Mouse (Mus musculus) urinary bladder, adult 2 months (tissue): ENCODE results near the gene Cep68. TPM values are rescaled to one million over a fixed set of nuclear protein-coding genes. Genes with fewer than 3 reads are reported as not detected.
"Not testable (repeated sequence)": the region's sequence is repeated elsewhere in the genome, so short reads cannot be mapped to it uniquely, and the experiment has no call there.

Experiments
- DNase-seq: peaks from one replicate; pipeline ENCODE4 v3.0.0; 2022; ENCODE audit warnings: low spot score
- polyA plus RNA-seq: library from polyadenylated mRNA; depleted of rRNA; stranded (reverse); fragments of >200 nt; gene quantifications from 2 replicates; pipeline ENCODE4 v1.2.3, GENCODE M21; 2012

The Cep68 gene
- polyA plus RNA-seq, 1 experiment: 12.6 TPM

DNA sequence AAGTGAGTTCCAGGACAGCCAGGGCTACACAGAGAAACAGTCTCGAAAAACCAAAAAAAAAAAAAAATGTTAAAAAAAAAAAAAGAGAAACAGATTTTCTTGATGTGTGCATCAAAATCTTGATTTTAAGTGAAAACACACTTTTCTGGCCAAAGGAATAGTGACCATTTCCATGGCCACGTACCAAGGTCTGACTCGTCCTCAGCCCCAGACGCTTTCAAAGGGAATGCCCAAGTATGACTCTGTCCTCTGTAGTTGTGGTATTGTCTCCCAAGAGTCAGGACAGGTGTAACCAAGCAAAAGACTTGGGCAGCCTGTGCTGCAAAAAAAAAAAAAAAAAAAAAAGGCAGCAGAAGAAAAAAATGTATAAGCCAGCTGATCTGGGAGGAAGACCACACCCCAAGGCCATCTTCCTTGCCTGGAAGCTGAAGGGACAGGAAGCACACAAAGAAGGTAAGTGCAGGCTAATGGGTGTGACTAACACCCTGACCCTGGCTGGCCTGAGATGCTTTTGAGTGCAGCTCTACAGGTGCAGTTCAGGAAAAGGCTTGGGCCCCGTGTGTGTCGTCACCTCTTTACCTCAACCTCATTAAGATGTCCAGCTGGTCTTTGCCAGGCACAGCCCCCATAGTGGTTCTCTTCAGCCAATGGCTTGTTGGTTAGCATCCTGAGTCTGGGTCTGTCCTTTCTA, 6.7 kb downstream of the Cep68 start:
- DNase-seq: no peak

DNA sequence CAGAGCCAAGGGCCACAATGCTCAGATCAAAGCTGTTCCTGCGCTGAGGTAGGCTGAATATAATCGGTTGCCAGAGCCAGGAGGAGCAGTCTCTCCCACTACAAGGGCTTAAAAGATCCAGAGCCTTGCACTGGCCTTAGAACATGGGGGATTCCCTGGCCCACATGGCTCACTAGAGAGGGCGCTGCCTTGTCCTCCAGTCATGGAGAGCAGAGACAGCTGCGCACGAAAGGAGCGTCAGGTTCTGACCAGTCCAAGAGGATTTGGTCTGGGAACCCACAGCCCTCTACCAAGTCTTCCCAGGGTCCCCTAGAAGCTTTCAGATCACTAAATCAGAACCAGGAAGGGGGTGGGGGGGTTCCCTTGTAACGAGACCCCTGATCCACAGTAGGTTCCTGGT, 7.9 kb downstream of the Cep68 start:
- DNase-seq: no peak

DNA sequence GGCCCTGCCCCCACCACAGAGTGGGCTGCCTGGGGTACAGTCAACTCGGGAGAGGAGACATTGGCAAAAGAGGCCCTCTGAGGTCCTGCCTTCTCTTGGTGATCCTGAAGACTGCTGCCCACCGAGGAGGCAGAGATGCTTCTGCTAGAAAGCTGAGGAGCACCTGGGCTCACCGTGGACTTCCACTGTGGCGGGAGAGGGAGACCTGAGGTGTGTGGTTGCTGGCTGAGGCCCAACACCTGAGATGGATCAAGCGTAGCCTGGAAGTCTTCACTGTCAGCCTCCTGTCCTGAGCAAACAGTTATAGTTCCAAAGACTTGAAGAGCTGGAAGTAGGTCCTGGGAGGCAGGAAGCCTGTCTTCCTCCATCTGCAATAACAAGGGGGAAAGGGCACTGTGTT, 8.9 kb downstream of the Cep68 start:
- DNase-seq: no peak

DNA sequence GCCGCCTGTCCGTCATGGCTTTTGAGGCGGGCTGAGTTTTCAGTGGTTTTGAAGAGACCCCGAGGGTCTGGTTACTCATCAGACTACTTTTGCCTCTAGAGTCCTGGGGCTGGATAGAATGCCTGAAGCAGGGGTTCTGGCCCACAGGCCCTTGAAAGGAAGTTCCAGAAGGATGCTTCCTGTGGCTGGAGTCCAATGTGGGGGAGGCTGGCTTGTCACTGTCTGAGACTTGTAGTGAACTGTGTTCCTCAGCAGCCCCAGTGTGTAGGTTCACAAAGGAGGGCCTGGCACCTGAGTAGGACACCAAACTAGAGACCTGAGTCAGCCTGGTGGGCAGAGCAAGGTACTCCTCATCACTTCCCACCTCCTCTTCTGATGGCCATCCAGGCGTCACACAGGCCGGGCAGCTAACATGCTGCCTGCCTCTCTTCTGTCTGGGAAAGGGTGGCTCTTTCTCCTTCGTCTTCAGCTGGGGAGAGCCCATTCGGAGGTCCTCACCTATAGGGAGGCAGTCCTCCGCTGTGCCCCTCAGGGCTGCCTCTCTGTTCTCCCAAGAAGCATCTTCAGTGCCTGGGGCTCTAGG, 9.9 kb downstream of the Cep68 start:
- DNase-seq: no peak

DNA sequence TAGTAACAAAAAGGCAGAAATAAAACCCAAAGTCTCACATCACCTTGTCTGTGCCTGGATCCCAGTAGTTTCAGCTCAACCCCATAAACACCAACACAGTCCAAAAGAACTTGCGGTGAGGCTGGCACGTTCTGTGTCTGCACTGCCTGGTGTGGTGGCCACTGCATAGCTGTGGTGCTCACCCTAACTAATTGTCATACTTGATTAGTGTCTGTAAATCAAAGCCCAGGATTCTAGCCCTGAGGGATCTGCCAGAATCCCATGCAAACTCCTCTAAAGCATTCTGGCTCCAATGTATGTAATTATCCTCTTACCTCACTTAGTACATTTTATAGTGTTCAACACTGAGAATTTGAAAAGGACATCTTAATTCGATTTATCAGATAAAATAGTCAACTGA, 11.3 kb downstream of the Cep68 start:
- DNase-seq: no peak

DNA sequence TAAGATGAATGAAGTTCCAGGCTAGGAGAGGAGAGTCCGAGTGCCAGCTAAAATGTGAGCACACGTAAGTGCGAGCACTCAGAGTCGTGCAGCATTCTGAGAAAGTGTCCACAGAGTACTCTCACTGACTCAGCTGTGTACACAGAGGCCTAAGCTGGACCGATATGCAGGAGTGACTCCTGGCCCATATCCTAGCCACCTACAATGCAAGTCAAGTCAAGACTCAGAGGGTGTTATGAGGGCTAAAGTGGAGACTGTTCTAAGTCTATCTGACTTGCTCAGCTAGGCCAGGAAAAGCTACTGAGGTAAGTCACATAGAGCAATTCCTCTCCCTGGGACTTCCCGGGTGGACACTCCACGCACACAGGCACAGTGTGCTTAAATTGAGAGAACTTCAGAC, 12.2 kb downstream of the Cep68 start:
- no peak for DNase-seq

DNA sequence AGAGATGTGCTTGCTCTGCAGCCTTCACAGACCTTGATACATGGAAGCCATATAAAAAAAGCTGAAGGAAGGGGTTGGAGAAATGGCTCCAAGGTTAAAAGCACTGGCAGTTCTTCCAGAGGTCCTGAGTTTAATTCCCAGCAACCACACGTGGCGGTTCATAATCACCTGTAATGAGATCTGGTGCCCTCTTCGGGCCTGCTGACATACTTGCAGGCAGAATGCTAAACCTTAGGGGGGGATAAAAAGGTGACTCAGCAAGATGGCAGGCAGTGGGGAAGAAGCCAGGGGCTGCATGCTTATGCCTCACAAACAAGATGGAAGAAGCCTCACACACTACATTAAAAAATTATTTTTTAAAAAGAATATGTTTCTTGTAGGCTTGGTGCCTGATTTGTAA, 15.0 kb downstream of the Cep68 start:
- no peak for DNase-seq

DNA sequence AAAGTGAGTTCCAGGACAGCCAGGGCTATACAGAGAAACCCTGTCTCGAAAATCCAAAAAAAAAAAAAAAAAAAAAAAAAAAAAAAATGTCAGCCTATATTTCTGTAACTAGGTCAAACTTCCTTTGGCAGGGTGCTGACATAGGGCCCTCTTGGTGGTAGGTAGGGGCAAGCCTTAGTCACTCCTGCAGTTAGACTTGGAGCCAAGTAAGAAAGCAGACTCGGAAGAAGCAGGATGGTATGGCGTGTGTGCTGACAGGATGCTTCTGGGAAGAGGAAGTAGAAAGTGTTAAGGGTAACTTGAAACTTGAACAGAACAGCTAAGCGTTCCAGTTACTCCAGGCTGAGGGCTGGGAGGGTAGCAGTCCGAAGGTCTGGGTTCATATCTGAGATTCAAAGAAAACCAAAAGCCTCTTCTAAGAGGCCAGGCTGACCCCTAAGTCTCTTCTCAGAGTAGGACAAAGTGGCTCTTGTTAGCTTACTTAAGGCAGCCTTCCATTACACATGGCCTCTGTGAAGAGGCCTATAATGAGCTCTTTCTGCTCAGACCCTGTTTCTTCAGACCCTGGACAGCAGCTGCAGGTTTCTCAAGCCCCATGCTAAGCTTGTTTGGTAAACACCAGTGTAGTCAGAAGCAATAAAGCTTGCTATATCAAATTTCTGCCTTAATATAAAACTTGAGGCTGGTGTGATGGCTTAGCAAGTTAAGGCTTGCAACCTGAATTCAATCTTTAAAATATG, 17.0 kb downstream of the Cep68 start:
- no peak for DNase-seq

DNA sequence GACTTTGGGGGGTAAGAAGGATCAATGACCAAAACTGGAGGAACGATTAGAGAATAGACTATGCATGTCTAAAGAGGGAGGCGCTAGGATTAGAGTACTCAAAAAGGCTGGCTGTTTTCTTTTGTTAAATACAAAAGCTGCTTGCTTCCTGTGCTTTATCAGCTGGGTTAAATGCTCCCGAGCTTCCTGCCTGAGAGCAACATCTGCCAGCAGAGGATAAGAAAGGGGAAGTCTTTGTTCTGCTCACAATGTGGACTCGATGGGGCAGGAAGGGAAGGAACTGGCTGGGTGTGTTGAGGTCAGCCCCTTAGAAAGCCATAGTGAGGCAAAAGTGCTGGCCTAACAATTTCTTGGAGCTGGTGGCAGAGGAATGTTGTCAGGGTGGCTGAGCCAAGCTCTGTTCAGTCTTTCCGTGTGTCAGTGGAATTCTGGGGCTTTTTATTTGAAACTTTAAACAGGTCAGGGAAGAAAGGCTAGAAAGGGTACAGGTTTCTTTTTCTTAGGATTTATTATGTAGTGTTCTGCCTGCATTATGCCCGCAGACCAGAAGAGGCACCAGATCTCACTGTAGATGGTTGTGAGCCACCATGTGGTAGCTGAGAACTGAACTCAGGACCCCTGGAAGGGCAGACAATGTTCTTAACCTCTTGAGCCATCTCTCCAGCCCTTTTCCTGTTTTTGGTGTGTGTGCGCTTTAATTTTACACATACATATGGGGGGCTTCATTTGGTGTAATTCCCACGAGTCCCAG, 17.9 kb downstream of the Cep68 start:
- DNase-seq: no peak

DNA sequence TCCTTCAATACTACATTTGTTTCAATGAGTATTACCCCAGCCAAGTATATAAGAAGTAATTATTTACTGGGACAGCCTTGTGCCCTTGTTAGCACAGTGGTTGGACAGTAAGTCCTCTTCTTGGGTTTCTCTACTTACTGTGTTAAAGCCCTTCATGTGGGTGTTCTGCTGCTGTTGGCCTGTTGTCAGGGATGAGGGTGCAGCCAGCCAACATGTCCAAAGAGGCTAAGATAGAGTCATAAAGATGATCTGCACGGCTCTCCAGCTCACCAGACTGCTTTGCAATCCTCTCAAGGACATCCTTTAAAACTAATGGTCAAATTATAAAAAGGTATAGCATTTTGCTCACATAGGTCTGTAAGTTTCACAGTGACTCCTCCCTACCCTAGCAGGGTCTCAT, 18.9 kb downstream of the Cep68 start:
- DNase-seq: no peak

DNA sequence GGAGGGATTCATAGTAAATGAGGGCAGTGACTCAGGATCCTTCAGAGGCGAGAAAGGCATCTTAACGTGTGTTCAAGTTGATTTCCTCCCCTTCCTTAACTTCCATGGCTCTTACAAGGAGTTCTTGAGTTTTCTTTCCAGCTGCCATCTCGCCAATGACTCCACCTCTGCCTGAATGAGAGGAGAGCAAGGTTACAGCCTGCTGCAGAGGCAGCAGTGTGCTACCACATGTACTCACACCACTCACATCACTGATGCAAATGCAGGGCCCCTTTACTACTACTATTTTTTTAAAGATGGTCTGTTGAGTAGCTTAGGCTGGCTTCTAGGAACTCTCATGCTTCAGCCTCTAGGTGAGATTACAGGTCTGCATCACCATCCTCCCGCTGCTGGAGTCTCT, 19.9 kb downstream of the Cep68 start:
- DNase-seq: no peak

DNA sequence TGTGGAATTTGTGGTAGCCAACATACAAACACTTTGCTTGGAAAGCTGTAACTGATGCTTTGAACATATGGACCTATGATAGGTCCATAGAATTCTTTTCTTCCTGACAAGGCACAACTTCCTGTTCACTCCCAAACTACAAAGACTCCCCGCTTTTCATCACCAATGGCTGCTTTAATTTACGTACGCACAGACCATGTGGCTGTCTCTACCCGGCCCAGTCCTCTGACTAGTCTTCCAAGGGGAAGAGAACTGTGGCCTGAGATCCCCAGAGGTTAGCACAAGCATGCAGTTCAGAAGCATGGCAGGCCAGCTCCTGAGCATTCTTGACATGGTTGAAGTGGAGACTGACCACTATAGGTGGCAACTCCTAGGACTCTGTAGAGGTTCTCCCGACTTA, 20.6 kb downstream of the Cep68 start:
- no peak for DNase-seq

DNA sequence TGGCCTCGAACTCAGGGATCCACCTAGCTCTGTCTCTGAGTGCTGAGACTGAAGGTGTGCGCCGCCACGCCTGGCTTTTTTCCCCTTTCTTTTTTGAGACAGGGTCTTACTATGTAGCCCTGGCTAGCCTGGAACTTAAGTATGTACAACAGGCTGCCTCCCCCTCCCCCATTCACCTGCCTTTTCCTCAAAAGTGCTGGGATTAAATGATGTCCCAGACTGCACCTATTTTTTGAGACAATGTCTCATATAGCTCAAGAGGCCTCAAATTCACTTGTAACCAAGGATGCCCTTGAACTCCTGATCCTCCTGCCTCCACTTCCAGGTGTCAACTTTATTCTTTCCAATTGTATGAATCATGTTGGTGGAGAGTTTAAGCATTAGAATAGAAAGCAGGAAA, 23.3 kb downstream of the Cep68 start:
- no peak for DNase-seq

DNA sequence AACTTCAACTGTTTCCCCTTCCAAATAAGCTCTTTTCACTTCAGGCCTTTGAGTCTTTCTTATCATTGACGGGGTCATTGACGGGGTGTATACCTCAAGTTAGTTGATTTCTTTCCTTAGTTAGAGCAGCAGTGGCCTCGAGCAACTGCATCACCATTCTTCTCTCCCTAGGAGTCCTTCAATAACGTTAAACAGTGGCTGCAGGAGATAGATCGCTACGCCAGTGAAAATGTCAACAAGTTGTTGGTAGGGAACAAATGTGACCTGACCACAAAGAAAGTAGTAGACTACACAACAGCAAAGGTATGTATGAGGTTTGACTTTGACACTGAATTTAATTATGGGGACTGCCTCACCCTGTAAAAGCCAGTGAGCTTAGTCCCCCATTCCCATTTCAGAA, 25.0 kb downstream of the Cep68 start:
- no peak for DNase-seq

DNA sequence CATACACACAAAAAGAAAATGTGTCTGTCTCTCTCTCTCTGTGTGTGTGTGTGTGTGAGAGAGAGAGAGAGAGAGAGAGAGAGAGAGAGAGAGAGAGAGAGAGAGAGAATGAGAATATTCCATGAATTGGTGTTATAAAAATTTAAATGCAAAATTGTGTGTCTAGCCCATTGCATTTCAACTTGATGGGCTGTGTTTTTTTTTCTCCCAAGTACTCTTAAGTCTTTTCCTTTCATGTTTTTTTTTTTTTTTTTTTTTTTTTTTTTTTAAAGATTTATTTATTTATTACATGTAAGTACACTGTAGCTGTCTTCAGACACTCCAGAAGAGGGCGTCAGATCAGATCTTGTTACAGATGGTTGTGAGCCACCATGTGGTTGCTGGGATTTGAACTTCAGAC, 27.6 kb downstream of the Cep68 start:
- not testable (repeated sequence) for DNase-seq

DNA sequence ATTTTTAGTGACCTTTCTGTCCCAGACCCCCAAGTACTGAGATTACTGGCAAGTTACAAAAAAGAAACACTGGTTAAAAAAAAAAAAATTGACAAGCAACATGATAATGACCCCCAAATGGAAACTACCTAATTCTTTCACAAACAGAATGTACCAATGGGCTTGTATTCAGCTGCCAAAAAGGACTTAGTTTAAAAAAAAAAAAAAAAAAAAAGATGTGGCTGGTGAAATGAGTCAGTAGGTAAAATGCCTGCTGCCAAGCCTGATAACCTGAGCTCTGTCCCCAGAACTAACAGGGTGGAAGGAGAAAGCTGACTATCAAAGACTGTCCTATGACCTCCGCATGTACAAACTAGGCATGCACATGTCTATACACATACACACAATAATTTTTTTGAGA, 32.0 kb downstream of the Cep68 start:
- DNase-seq: no peak

DNA sequence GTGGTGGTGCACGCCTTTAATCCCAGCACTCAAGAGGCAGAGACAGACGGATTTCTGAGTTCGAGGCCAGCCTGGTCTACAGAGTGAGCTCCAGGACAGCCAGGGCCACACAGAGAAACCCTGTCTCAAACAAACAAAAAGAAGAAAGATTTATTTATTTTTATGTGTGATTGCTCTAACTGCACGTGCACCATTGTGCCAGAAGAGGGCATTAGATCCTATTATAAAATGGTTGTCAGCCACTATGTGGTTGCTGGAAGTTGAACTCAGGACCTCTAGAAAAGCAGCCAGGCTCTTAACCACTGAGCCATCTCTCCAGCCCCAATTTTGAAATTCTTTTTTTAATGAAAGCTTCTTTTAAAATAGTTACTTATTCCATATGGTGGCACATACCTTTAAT, 32.8 kb downstream of the Cep68 start:
- no peak for DNase-seq

DNA sequence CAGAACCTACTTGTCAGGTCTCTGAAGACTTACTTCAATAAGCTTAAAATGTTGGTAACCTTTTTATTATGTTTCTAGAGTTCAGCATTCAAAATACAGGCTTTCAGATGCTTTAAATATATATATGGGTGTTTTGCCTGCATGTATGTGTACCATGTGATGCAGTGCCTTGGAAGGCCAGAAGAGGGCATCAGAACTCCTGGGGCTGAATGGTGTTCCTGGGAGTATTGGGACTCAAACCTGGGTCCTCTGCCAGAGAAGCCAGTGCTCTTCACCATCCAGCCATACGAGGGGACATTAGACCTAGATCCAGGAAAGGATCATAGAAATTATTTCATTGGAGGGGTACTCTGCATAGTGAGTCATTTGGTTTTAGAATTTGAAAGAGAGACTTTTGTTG, 34.5 kb downstream of the Cep68 start:
- no peak for DNase-seq

DNA sequence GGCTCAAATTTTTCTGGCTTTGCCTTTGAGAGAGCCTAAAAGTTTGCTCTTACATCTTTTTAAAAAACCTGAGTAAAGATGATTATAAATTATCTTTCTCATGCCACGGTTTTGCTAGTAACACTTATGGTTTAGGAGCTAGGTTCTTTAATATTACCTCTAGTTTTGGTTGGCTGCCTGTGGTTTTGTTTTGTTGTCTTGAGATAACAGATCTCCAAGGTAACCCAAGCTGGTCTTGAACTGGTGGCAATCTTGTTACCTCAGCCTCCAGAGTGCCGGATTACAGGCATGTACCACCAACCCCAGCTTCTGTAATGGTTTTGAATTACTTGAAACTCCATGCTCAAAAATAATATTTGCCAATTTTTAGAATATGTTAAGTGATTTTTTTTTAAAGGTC, 37.4 kb downstream of the Cep68 start:
- DNase-seq: no peak

DNA sequence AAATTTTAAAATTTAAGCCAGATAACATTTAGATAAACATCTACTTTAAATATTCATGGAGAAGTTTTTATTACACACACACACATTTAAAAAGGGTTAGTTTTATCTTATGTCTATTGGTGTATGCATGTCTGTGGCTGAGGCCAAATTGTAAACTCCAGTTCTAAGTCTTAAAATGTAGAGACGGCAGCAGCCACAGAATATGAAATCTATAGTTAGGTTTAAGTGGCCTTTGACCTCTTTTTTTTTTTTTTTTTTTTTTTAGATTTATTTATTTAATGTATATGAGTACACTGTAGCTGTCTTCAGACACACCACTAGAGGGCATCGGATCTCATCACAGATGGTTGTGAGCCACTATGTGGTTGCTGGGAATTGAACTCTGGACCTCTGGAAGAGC, 41.6 kb downstream of the Cep68 start:
- no peak for DNase-seq

DNA sequence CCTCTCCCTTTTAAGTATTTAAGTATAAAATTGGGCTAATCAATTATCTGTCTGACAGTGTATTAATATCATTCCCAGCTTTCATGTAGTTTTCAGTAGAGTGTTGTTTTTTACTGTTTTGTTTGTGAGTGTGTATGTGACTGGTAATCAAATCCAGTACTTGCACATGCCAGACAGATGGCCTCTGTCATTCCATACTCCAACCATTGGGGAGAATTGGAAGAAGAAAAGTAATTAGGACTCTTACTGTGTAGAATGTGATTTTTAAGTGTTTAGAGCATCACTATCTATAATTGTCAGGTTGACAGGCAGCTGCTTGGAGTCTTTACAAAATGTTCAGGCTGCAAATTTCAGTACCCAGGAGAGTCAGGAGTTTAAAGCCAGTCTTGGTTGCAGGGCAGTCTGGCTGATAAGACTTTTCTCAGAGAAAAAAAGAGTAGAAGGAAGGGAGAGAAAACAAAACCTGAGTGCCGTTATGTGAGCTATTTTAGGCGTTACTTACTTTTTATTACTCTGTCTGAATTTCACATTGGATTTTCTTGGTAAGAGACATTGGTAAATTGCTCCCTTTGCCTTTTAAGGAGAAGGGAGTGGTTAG, 42.5 kb downstream of the Cep68 start:
- no peak for DNase-seq

DNA sequence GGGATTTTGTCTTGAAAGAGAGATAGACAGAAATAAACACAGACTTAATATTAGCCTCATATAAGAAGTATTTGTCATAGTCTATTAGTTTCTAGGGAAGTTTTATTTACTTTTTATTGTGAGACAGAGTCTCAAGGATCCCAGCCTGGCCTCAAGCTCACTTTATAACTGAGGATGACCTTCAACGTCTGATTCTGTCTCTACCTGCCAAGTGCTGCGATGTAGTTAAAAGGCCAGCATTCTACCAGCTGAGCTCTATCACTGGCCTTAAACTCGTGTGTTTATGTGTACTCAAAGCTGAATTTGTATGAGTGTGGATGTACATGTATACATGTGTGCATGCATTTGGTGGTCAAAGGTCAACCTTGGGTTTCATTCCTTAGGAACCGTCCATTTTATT, 43.7 kb downstream of the Cep68 start:
- DNase-seq: no peak
